In genomic region chr3:123446708-123447537, GRCm38 (mm10) we compare ENCODE assay signal across 8 mouse cellular contexts. TPM values are rescaled to one million over a fixed set of nuclear protein-coding genes. Genes with fewer than 3 reads are reported as not detected.
DNase-seq lines count a peak whose midpoint lies in the region; ATAC-seq and TF ChIP-seq lines count a peak whose summit lies in the region.

Prss12 (plus strand) TSS chr3:123446913.

- no peaks in the 10 kb centered on the region for H3K9me3 ChIP-seq in E14TG2a.4 (ENCODE audit: low read length)
- no peaks in the 10 kb centered on the region for H3K9me3 ChIP-seq in forebrain, embryonic 12.5 days
- H3K9me3 ChIP-seq in neural tube, embryonic 15.5 days (replicated peaks), result no peaks in the 10 kb centered on the region

- peak within 1 kb of the TSS; percentile 100 for H3K4me2 ChIP-seq in forebrain, embryonic 12.5 days
- H3K4me2 ChIP-seq in neural tube, embryonic 15.5 days, result peak within 1 kb of the TSS; percentile 98

- peak; percentile 67 for DNase-seq in brain, embryonic 14.5 days (ENCODE audit: low read depth)
- peak; percentile 2 for DNase-seq in heart, postnatal 25 days (ENCODE audit: low spot score)
- DNase-seq in kidney, postnatal 4 days, result peak; percentile 41 to 58
- peak; percentile 34 to 57 for DNase-seq in lung, adult 18-20 months
- peak; percentile 32 for DNase-seq in urinary bladder, adult 2 months (ENCODE audit: low spot score)

- under 1% methylated on average over 73 of the region's 84 CpGs for WGBS in forebrain, embryonic 12.5 days
- under 1% methylated on average over 83 of the region's 84 CpGs for WGBS in neural tube, embryonic 15.5 days

- H3K27me3 ChIP-seq in E14TG2a.4 (ENCODE audit: insufficient read depth, low read length), result peaks cover 60% of the 10 kb centered on the region
- peaks cover 43% of the 10 kb centered on the region for H3K27me3 ChIP-seq in forebrain, embryonic 12.5 days
- H3K27me3 ChIP-seq in neural tube, embryonic 15.5 days (replicated peaks), result peaks cover 3% of the 10 kb centered on the region; the same call in 1 of the 2 replicates

- H3K36me3 ChIP-seq in E14TG2a.4 (ENCODE audit: insufficient read depth, low read length), result no peaks in the 10 kb centered on the region
- H3K36me3 ChIP-seq in forebrain, embryonic 12.5 days (replicated peaks), result no peaks in the 10 kb centered on the region
- no peaks in the 10 kb centered on the region for H3K36me3 ChIP-seq in neural tube, embryonic 15.5 days

- TF ChIP-seq POLR2A in brain, embryonic 14.5 days (IDR thresholded peaks at IDR 0.05; ENCODE audit: borderline replicate concordance, extremely low read depth, insufficient read depth, insufficient read length, poor library complexity, severe bottlenecking), result no peak

- H3K4me3 ChIP-seq in E14TG2a.4 (replicated peaks; ENCODE audit: low read length), result peak within 1 kb of the TSS; percentile 82
- H3K4me3 ChIP-seq in forebrain, embryonic 12.5 days (replicated peaks), result peak within 1 kb of the TSS; percentile 78
- H3K4me3 ChIP-seq in neural tube, embryonic 15.5 days (replicated peaks), result peak within 1 kb of the TSS; percentile 71

- TF ChIP-seq CTCF in E14TG2a.4 (conservative IDR thresholded peaks at IDR 0.05; ENCODE audit: low read length), result no peak
- TF ChIP-seq CTCF in brain, embryonic 14.5 days (IDR thresholded peaks at IDR 0.05; ENCODE audit: borderline replicate concordance, extremely low read depth, insufficient read depth, insufficient read length), result no peak

- peak within 1 kb of the TSS; percentile 61 for H3K9ac ChIP-seq in forebrain, embryonic 12.5 days
- H3K9ac ChIP-seq in neural tube, embryonic 15.5 days (replicated peaks), result peak within 1 kb of the TSS; percentile 74

- H3K4me1 ChIP-seq in E14TG2a.4 (replicated peaks; ENCODE audit: low read depth, low read length), result peaks cover 11% of the 10 kb centered on the region
- peaks cover 22% of the 10 kb centered on the region for H3K4me1 ChIP-seq in forebrain, embryonic 12.5 days
- H3K4me1 ChIP-seq in neural tube, embryonic 15.5 days, result peaks cover 17% of the 10 kb centered on the region

- intact Hi-C loops in heart, postnatal 25 days (cut with DNase I), result loop anchor here (5.0 kb wide), 1 partner anchor 60 kb away; the partner anchor contains the start of gene Mettl14

- no peak within 1 kb of the TSS for H3K27ac ChIP-seq in forebrain, embryonic 12.5 days
- peak within 1 kb of the TSS; percentile 38 for H3K27ac ChIP-seq in neural tube, embryonic 15.5 days (replicated peaks)

- ATAC-seq in forebrain, embryonic 12.5 days (ENCODE audit: low FRiP score), result peak; percentile 80
- peak; percentile 84 for ATAC-seq in neural tube, embryonic 15.5 days (ENCODE audit: low FRiP score)

RNA-seq across cellular contexts. Expression of gene Prss12, which starts in this region (rescaled TPM):
- 3.7 and 8.0 TPM in 2 replicates for polyA plus RNA-seq in brain, embryonic 14.5 days (2012; rRNA removed)
- polyA plus RNA-seq in forebrain, embryonic 12.5 days (2016; fragmentation: Nextera tagmentation; extraction: Ambion mirVana), result 1.7 and 3.1 TPM in 2 replicates
- under 1 TPM; 0.84 to 0.91 TPM for total RNA-seq in heart, postnatal 25 days (2021)
- 30.3 and 31.7 TPM in 2 replicates for polyA plus RNA-seq in neural tube, embryonic 15.5 days (2015; fragmentation: Nextera tagmentation; extraction: Ambion mirVana)
- 0.71 and 0.77 TPM in 2 replicates for polyA plus RNA-seq in urinary bladder, adult 2 months (2012; rRNA removed)

Comparison
In these comparisons a context has a peak if more than half of its experiments do, and no peak if none do; other contexts are left out.
1. Peak in DNase-seq in heart, postnatal 25 days; RNA of the gene not detected or under 1 TPM.
2. Peak in DNase-seq in urinary bladder, adult 2 months; RNA of the gene not detected or under 1 TPM.
3. DNase-seq: peak in every context shown above with its lines; median percentile 67 in brain, embryonic 14.5 days; 50 in kidney, postnatal 4 days; 46 in lung, adult 18-20 months; 32 in urinary bladder, adult 2 months; 2 in heart, postnatal 25 days.